Mouse (Mus musculus) myocyte (in vitro differentiated cells): Measurements from ENCODE around the gene Fam241b. TPM values are rescaled to one million over a fixed set of nuclear protein-coding genes. Genes with fewer than 3 reads are reported as not detected.

Experiments
- H3K27me3 ChIP-seq: one replicate; pipeline ENCODE4 v1.6.1; 2011; ENCODE audit not compliant: control insufficient read depth, insufficient read depth, insufficient read length
- H3K36me3 ChIP-seq: one replicate; pipeline ENCODE4 v1.6.1; 2011; ENCODE audit not compliant: control insufficient read depth, insufficient read depth
- H3K4me2 ChIP-seq: one replicate; pipeline ENCODE4 v1.6.1; 2011; ENCODE audit warnings: low read depth, control low read depth
- H3K4me3 ChIP-seq: one replicate; pipeline ENCODE4 v1.5.1; 2011; ENCODE audit warnings: mild to moderate bottlenecking, control low read depth, moderate library complexity
- H3K79me2 ChIP-seq: one replicate; pipeline ENCODE4 v1.6.1; 2011; ENCODE audit not compliant: control insufficient read depth, insufficient read depth
- H3ac ChIP-seq: one replicate; pipeline ENCODE4 v1.6.1; 2011; ENCODE audit not compliant: control insufficient read depth, insufficient read length
- CEBPB ChIP-seq: IDR thresholded peaks from 2 replicates; pipeline ENCODE4 v1.6.1; 2011; ENCODE audit warnings: mild to moderate bottlenecking, moderate library complexity; ENCODE audit not compliant: poor library complexity, insufficient read depth, severe bottlenecking
- E2F4 ChIP-seq: IDR thresholded peaks from one replicate; pipeline ENCODE4 v1.6.1; 2011; ENCODE audit warnings: mild to moderate bottlenecking, control low read depth, moderate library complexity; ENCODE audit not compliant: insufficient read depth
- MAX ChIP-seq: IDR thresholded peaks from one replicate; pipeline ENCODE4 v1.6.1; 2011; ENCODE audit warnings: low read depth, mild to moderate bottlenecking, control low read depth
- MYOD1 ChIP-seq, 3 experiments: IDR thresholded peaks; one replicate each; pipeline ENCODE4 v1.6.1; 2011; ENCODE audit warnings: control low read depth in 2 of 3, low read depth in 2 of 3, mild to moderate bottlenecking in 2 of 3, moderate library complexity in 1 of 3; ENCODE audit not compliant: insufficient read length in 2 of 3, control insufficient read depth in 1 of 3
- MYOG ChIP-seq, 3 experiments: IDR thresholded peaks; one replicate each; pipeline ENCODE4 v1.6.1; 2011; ENCODE audit warnings: control low read depth in 2 of 3, low read depth in 2 of 3, mild to moderate bottlenecking in 2 of 3; ENCODE audit not compliant: insufficient read length in 2 of 3, control insufficient read depth in 1 of 3, insufficient read depth in 1 of 3
- POLR2A ChIP-seq: IDR thresholded peaks from one replicate; pipeline ENCODE4 v1.6.1; 2011; ENCODE audit warnings: low read depth, mild to moderate bottlenecking, control low read depth, moderate library complexity; ENCODE audit not compliant: insufficient read length
- POLR2AphosphoS2 ChIP-seq: IDR thresholded peaks from one replicate; pipeline ENCODE4 v1.6.1; 2011; ENCODE audit warnings: low read depth, control low read depth; ENCODE audit not compliant: insufficient read length
- REST ChIP-seq: IDR thresholded peaks from one replicate; pipeline ENCODE4 v1.6.1; 2011; ENCODE audit warnings: mild to moderate bottlenecking, control low read depth, moderate library complexity; ENCODE audit not compliant: insufficient read depth, insufficient read length
- SRF ChIP-seq: IDR thresholded peaks from one replicate; pipeline ENCODE4 v1.6.1; 2011; ENCODE audit warnings: low read depth; ENCODE audit not compliant: control insufficient read depth, insufficient read length
- TCF12 ChIP-seq: IDR thresholded peaks from one replicate; pipeline ENCODE4 v1.6.1; 2011; ENCODE audit warnings: mild to moderate bottlenecking, control low read depth; ENCODE audit not compliant: poor library complexity, insufficient read depth, severe bottlenecking
- TCF3 ChIP-seq: IDR thresholded peaks from one replicate; pipeline ENCODE4 v1.6.1; 2011; ENCODE audit warnings: low read depth, control low read depth; ENCODE audit not compliant: insufficient read length
- USF1 ChIP-seq: IDR thresholded peaks from one replicate; pipeline ENCODE4 v1.6.1; 2011; ENCODE audit warnings: low read depth, mild to moderate bottlenecking, control low read depth, moderate library complexity
- polyA plus RNA-seq: library from polyadenylated mRNA; unstranded; fragments of >200 nt; fragmentation: generic; extraction: Trizol; gene quantifications from one replicate; pipeline ENCODE4 v1.2.1, GENCODE M21; 2012; ENCODE audit warnings: missing spikeins

Fam241b gene
- polyA plus RNA-seq, 1 experiment, result 3.3 TPM

- Histone ChIP-seq H3K79me2 (no peaks in the 10 kb centered on the region), H3K4me3 (no peak overlapping the region), H3K36me3 (no peaks in the 10 kb centered on the region), H3K27me3 (peaks cover 28% of the 10 kb centered on the region), H3ac (no peak overlapping the region), H3K4me2 (no peak overlapping the region)
- no peak for TF ChIP-seq MAX
- no peak for TF ChIP-seq REST
- no peak for TF ChIP-seq E2F4
- TF ChIP-seq POLR2A, result no peak
- no peak for TF ChIP-seq POLR2AphosphoS2
- TF ChIP-seq SRF, result no peak
- no peak for TF ChIP-seq TCF3
- no peak for TF ChIP-seq MYOD1 (IDR thresholded peaks at IDR 0.05; ENCODE audit: control insufficient read depth in 1 of 3, insufficient read length in 2 of 3, low read depth in 2 of 3)
- TF ChIP-seq TCF12, result no peak
- no peak for TF ChIP-seq CEBPB
- no peak for TF ChIP-seq USF1
- TF ChIP-seq MYOG (IDR thresholded peaks at IDR 0.05; ENCODE audit: control insufficient read depth in 1 of 3, insufficient read depth in 1 of 3, insufficient read length in 2 of 3, low read depth in 2 of 3), result no peak
These were observed 7.8 kb downstream of the Fam241b start for GRCm38 (mm10) chr10:62135696-62136470.

GRCm38 (mm10) chr10:62132691-62133281 lies 10.9 kb downstream of the Fam241b start, which contains the start of gene Neurog3:
Neurog3 (plus strand) TSS chr10:62133090.
- Histone ChIP-seq H3K4me2 (no peak within 1 kb of the TSS), H3K79me2 (no peaks in the 10 kb centered on the region), H3K27me3 (peaks cover 33% of the 10 kb centered on the region), H3K4me3 (no peak within 1 kb of the TSS), H3ac (no peak within 1 kb of the TSS), H3K36me3 (no peaks in the 10 kb centered on the region)
- TF ChIP-seq MYOG (IDR thresholded peaks at IDR 0.05; ENCODE audit: control insufficient read depth in 1 of 3, insufficient read depth in 1 of 3, insufficient read length in 2 of 3, low read depth in 2 of 3), result no peak
- no peak for TF ChIP-seq TCF12
- no peak for TF ChIP-seq POLR2A
- TF ChIP-seq POLR2AphosphoS2, result no peak
- TF ChIP-seq TCF3, result no peak
- no peak for TF ChIP-seq MAX
- TF ChIP-seq USF1, result no peak
- TF ChIP-seq E2F4, result no peak
- TF ChIP-seq MYOD1 (IDR thresholded peaks at IDR 0.05; ENCODE audit: control insufficient read depth in 1 of 3, insufficient read length in 2 of 3, low read depth in 2 of 3), result no peak
- TF ChIP-seq CEBPB, result no peak
- TF ChIP-seq SRF, result no peak
- TF ChIP-seq REST, result no peak

DNA sequence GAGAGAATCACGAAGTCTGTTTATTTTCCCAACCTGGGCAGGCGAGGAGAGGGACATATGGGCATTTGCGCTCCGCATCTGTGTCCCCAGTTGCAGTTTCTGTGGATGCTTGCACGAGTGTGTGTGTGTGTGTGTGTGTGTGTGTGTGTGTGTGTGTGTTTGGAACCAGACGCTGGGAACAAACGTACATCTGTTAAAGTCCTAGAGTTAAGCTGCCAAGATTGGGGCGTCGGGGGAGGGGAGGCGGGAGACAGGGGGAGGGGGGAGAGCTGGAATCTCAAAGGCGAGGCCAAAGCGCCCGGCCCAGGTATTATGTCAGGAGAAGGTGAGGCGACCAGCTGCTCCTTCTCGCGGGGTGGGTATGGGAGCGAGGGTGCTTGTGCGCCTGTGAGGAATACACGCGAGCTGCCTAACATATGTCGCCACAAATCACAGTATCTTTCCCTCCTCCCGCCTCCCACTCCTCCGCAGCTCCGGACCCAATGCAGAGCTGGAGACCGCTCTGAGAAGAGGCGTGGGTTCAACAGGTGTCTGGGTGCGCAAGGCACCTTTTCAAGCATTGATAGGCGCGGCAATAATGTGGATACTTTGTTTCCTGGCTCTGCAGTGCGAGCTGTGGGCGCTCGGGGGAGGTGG lies 15.3 kb downstream of the Fam241b start:
- no peak overlapping the region for H3K4me3 ChIP-seq
- H3K27me3 ChIP-seq, result peaks cover 20% of the 10 kb centered on the region
- no peak overlapping the region for H3ac ChIP-seq
- H3K36me3 ChIP-seq, result no peaks in the 10 kb centered on the region
- no peaks in the 10 kb centered on the region for H3K79me2 ChIP-seq
- H3K4me2 ChIP-seq, result no peak overlapping the region
- no peak for TF ChIP-seq TCF3
- TF ChIP-seq POLR2A, result no peak
- no peak for TF ChIP-seq USF1
- no peak for TF ChIP-seq REST
- no peak for TF ChIP-seq MAX
- no peak for TF ChIP-seq MYOG (IDR thresholded peaks at IDR 0.05; ENCODE audit: control insufficient read depth in 1 of 3, insufficient read depth in 1 of 3, insufficient read length in 2 of 3, low read depth in 2 of 3)
- no peak for TF ChIP-seq MYOD1 (IDR thresholded peaks at IDR 0.05; ENCODE audit: control insufficient read depth in 1 of 3, insufficient read length in 2 of 3, low read depth in 2 of 3)
- TF ChIP-seq E2F4, result no peak
- no peak for TF ChIP-seq POLR2AphosphoS2
- TF ChIP-seq CEBPB, result no peak
- no peak for TF ChIP-seq SRF
- TF ChIP-seq TCF12, result no peak

DNA sequence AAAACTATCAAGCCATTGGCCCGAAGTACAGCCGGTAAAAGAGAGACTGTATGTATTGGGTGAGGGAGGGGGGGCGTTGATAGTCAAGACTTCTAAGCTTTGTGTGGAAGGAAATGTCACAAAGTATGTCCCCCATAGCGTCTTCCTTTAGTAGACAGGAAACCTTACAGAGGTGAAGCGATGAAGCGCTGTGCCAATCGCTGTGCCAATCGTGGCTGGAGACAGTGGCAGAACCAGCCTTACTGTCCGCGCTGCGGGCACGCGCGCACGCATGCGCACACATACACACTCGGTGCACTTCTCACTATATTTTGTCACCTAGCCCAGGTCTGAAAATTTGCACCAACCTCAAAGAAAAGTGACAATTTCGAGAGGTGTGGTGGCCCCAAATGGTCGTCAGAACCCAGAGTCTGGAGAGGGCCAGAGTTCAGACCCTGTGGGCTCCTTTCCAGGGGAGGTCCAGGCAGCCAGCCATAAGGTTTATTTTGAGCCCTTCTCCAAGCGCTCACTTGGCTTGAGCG lies 15.9 kb downstream of the Fam241b start:
- Histone ChIP-seq H3ac (no peak overlapping the region), H3K4me2 (no peak overlapping the region), H3K79me2 (no peaks in the 10 kb centered on the region), H3K36me3 (no peaks in the 10 kb centered on the region), H3K27me3 (peaks cover 13% of the 10 kb centered on the region), H3K4me3 (no peak overlapping the region)
- TF ChIP-seq MYOD1 (IDR thresholded peaks at IDR 0.05; ENCODE audit: control insufficient read depth in 1 of 3, insufficient read length in 2 of 3, low read depth in 2 of 3) (no peak), TCF12 (no peak), E2F4 (no peak), TCF3 (no peak), POLR2AphosphoS2 (no peak), CEBPB (no peak), POLR2A (no peak), SRF (no peak), REST (no peak), USF1 (no peak), MYOG (IDR thresholded peaks at IDR 0.05; ENCODE audit: control insufficient read depth in 1 of 3, insufficient read depth in 1 of 3, insufficient read length in 2 of 3, low read depth in 2 of 3) (no peak), MAX (no peak)
